Mouse (Mus musculus) layer of hippocampus, postnatal 14 days (tissue): ENCODE measurements around the gene Rtn1. TPM values are rescaled to one million over a fixed set of nuclear protein-coding genes. Genes with fewer than 3 reads are reported as not detected.

Experiments
- DNase-seq, 2 experiments: peaks; one replicate each; pipeline ENCODE4 v3.0.0; 2021 to 2022; ENCODE audit warnings: low spot score in 2 of 2, mixed read lengths in 1 of 2
- total RNA-seq, 2 experiments: library from RNA; stranded (reverse); gene quantifications; 2 replicates each; pipeline ENCODE4 v1.2.3; 2021

Rtn1 gene
- total RNA-seq, 2 experiments from 2014 or later, result 1,488 to 1,503 TPM

DNA sequence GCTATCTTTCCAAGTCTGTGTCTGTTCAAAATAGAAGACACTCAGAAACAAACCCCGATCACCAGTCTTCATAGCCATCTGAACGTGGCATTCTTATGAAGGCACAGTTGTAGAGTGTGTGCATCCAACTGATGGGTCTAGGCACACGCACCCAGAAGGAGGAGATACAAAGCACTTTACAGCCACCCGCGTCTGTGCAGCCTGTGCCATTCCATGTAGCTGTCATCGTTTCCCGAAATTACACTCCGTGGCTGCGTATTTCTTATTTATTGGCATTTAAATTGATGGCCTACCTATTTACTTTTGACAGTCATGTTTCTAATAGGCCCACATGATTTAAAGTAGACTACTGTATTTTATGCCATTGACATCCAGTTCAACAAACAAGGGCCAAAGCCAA is 173.9 kb downstream of the Rtn1 start:
- no peak for DNase-seq

- DNase-seq, result no peak
These were observed 174.7 kb downstream of the Rtn1 start for GRCm38 (mm10) chr12:72234151-72234550.

DNA sequence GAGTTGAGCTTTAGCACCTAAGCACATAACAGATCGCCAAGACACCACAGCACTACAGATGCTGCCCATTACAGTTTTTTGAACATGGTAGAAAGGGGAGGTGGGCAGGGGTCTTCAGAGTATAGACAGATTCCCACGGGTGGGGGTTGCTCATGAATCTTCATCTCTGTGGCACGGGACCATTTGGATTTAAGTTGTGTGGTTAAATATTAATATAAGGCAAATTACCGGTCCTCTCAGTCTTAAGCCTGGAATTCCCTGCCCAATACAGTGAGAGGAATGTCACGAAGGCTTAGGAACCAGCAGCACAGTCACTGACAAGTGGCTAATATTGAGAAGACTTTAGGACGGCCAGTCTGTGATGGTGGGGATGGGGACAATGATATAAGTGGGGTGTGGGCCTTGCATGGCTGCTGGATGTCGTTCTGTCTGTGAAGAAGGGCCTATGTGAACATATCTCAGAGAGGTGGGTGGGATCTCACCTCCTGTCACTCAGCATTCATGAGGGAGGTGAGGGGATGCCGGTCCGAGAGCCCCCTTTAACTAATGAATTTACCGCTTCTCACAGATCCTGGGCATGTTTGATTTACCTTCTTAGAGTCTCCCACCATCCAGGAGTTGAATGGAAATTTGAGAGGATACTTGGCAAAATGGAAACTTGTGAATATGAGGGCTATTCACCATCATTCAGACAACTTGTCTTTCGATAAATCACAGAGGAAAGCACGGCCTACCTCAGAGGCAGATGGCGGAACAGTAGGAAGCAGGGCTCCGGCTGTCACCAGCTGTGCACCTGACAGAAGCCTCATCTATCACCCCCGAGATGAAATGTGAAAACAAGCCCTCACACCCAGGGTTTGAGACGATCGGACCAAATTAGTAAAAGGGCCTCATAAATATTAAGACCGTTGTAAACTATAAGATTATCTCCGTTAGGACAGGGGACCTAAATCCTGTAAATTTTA is 175.7 kb downstream of the Rtn1 start:
- no peak for DNase-seq

DNA sequence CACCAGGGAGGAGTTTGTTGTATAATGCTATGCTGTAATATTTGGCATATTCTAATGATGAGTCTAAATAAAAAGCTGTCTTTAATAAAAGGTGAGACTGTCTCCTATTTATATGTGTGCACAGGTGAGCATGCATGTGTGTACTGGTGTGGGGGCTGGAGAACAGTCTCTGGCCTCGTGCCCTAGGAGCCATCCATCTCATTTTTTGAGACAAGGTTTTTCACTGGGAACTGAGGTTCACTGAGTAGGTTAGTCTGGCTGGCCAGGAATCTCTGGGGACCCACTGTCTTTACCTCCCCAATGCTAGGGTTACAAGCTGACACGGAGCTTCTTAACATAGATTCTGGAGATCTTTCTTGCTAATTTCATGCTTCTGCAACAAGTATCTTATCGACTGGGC is 176.7 kb downstream of the Rtn1 start:
- no peak for DNase-seq

DNA sequence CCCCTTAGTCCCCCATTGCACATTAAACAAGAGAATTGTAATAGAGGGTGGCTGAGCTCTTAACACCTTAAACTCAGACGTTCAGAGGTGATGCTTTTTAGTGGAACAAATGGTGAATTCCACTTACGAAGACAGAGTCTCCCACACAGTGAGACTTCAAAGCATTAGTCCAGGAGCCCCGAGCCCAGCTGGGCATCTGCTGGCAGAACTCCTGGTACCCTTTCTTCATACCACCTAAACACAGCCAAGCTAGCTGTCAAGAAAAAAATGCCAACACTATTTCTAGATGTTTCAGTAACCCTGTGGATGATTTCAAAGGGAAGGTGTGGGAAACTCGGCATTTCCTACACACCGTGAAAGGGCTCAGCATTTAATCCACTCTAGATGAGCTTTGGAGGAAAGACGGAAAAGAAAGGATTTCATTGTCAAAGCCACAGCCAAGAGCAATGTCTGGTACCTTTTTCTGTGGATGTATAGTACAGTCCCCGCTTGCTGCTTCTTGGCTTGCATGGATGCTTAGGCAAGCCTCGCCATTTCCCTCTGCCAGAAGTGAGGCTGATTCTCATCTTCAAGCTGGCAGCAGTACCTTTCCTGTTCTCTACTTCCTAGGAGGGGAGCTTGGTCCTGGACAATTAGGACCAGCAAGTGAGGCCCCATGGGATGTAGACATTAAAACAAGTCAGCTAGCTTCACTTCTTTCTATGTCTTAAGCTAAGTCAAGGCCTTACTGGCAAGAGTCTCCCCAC is 179.2 kb downstream of the Rtn1 start:
- DNase-seq, result no peak

- no peak for DNase-seq
These were observed 181.1 kb downstream of the Rtn1 start for GRCm38 (mm10) chr12:72227731-72228130.

DNA sequence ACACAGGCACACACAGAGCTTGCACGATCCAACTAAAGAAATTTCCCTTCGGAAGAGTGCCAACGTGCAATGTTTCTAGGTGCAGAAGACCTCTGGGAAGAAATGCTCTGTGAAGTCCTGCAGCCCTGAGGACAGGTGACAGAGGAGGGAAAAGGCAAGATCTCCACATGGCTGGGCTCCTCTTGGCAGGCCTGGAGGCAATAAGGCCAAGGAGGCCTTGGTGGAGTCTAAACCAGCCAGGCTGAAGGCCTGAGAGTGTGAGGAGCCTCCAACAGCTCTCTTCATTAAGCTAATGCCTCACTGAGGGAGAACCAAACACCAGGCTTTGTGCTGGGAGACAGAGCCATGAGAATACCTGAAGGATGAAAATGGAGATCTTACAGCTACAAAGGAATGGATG is 183.5 kb downstream of the Rtn1 start:
- no peak for DNase-seq

GRCm38 (mm10) chr12:72223557-72224102 is 185.2 kb downstream of the Rtn1 start:
- no peak for DNase-seq

- no peak for DNase-seq
These were observed 195.3 kb downstream of the Rtn1 start for GRCm38 (mm10) chr12:72213554-72213953.

DNA sequence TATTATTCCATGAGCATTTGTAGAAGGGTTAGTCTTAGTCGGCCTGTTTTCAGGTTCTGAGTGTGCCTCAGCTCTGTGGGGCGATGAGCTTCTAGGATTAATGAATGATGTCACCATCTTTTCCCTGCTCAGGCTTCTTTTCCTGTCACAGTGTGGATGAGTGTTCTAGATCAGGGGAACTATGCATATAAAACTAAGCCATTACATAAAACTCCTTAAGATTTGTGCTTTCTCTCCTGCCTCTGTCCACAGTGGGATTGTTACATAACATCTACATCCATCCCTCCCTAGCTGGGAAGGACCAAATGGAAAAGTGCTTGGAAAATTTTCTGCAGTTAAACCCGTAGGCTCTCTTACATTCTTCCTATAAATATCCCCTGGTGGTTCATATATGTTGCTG is 208.0 kb downstream of the Rtn1 start:
- no peak for DNase-seq

DNA sequence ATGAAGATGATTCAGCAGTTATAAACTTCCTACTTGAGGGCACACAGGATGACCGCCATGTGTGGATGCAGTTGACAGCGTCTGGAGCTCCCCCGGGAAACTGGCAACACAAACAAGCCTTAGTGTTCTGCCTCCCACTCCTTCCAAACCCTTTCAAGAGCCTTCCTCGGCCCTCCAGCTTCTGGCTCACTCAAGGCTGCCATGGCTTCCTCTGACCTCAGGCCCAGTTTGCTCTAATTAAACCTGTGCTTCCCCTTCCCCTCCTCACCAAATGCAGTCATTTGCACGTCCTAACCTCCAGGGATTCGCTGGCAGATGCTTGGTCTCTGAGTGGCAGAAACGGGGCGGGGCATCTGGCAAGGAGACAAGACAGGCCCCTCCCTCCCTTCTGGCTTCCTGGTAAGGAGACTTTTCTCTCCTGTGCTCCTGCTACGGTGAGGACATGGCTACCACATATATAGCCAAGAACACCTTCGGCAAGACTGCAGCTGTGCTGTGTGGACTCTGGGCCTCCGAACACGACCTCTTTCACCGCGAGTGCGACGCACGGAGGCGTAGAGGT is 210.8 kb downstream of the Rtn1 start:
- DNase-seq, result no peak

DNA sequence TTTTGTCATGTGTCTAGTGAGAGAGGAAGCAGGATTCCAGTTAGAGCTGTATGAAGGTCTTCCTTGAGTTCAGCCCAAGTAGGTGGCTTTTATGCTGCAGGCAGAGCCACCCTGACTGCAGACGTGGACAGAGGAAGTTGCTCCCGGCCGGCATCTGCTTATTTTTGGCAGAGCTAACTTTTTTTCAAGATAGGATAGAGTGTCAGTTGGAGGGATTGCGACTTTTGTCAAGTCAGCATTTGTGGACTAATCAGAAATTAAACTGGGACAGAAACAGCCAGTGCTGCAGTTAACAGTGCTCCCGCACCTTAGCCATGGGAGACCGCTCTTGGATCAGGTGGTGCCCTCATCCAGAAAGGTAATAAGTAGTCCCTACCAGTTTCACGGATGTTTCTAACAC is 211.4 kb downstream of the Rtn1 start:
- no peak for DNase-seq

DNA sequence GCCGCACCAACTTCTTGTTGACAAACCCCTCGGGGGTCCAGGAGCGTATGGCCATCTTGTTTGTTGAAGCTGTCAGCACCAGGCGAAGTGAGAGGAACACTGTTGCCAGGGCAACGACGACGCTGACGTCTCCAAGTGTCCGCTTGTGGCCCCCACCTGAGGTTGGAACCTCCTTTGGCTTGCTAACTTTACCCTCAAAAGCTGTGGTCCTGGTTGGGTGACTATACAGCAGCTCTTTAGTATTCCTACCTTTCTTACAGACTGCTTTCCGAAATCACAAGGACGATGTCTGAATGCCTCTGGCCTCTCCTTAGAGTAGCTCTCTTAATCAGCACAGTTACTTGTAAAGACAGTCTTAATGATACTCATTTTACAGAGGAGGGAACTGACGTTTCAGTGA is 223.9 kb downstream of the Rtn1 start, which contains the start of gene Ccdc175:
Gene Ccdc175, minus strand, starts transcription at position 101 of the 400 bp plus-strand sequence.
- no peak for DNase-seq

DNA sequence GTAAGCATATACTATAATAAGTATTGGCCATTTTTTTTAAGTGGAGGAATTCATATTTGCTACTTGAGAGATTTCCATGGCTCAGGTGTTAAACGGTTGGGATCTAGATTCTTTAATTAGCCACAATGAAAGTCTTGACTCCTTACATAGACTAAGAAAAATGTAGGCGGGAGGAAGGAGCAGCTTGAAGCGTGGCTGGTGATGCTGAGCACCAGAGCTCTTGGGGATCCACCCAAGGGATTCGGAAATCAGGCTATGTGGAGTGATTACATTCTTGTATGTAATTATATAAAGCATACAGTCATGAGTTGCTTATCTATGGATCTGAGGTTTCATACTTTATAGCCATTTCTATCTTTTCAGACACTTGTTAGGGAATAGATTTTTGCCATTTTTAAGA is 229.3 kb downstream of the Rtn1 start:
- DNase-seq, result no peak

DNA sequence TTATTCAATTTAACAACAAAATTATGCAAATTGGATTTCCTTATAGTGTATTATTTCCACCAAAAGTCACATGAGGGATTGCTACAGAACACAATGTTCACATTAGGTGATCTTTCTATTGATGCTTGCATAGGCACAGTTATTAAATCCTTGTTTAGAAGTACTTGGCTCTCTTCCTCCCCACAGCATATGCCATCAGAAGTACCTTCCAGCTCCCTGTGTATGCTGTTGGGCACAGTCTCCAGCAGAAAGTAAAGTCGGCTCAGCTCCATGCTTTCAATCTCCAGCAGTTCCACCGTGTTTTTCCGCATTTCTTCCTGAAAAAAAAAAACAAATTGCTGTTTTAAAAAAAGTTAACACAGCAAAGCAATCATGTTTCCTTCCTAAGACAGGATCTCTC is 230.5 kb downstream of the Rtn1 start:
- no peak for DNase-seq

Other genes with a start within 250 kb of the Rtn1 start
- not detected for gene Ccdc175, start 224.0 kb downstream of the Rtn1 start, total RNA-seq
- 1 to 10 TPM; 1.5 to 1.6 TPM for gene Lrrc9, start 32.8 kb upstream of the Rtn1 start, total RNA-seq
- 10 to 100 TPM; 27.5 to 30.4 TPM for gene Pcnx4, start 127.3 kb upstream of the Rtn1 start, total RNA-seq
- gene Gm4756, start 240.6 kb upstream of the Rtn1 start, total RNA-seq, result under 1 TPM in 1 of 2 experiments, not detected in 1; 0.55 TPM